Mouse (Mus musculus) small intestine, adult 2 months (tissue): Measurements from ENCODE around the gene Hpse2.

Experiments
- CTCF ChIP-seq: fragments of 200-500 bp; IDR thresholded peaks from 2 replicates; pipeline ENCODE4 v1.5.1; 2012; ENCODE audit warnings: low read depth, mild to moderate bottlenecking, control low read depth, inconsistent platforms, low read length, moderate library complexity, mixed read lengths; ENCODE audit not compliant: insufficient replicate concordance, insufficient read length; ENCODE audit errors: extremely low read depth
- POLR2A ChIP-seq: fragments of 200-500 bp; IDR thresholded peaks from 2 replicates; pipeline ENCODE4 v1.6.1; 2012; ENCODE audit warnings: low read depth, mild to moderate bottlenecking, control low read depth, inconsistent platforms, low read length, moderate library complexity

DNA sequence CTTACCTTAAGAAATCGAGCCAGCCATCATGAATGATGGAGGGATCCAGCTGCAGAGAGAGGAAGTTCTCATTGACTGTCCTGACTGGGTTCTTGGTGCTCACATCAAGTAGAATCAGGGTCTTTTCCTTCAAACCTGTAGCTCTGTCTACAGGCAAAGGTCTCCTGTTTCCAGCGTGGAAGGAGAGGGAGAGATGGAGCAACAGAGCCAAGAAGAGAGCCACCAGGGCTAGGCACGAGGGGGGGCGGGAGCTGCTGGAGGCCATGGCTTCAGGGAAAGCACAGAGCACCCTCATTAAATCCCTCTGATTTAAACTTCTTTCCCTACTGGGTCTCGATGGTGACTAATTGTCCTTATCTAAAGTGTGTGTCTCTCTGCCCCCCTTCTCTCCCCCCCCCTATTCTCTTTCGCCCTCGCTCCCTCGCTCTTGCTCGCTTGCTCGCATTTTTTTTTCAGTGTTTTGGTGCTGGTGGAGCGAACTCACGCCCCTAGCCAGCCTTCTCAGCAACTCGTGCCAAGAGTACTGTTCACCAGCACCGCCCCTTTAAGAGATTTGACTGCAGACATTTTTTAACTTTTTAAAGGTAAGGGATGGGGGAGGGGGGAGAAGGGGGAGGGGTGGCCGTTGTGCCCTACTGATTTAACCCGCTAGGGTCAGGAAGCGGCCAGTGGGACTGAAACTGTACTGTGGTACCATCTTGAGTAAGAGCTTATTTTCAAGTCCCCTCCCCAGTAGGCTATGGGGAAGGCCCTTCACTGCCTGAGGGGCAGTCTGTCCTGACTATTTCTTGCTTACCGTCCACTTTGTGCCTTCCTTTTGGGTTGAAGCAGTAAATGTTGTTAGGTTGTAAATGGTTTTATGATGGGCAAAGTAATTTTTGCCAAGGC is at the start of gene Hpse2:
- TF ChIP-seq CTCF, result no peak
- no peak for TF ChIP-seq POLR2A
